Mouse (Mus musculus) forelimb bud, embryonic 11.5 days (tissue): ENCODE measurements at regions not wholly inside any gene's neighbourhood (a gene's known extent, or its start where the extent isn't known, plus 50 kb on each side); places are given as distances from the start of the nearest gene placed in this dataset.
"Not testable (repeated sequence)": the region's sequence is repeated elsewhere in the genome, so short reads cannot be mapped to it uniquely, and the experiment has no call there.

Experiments
- DNase-seq: peaks from one replicate; pipeline ENCODE4 v3.0.0-alpha.2; 2012; ENCODE audit warnings: low read depth, low spot score

- DNase-seq, result no peak
Measured at GRCm38 (mm10) chr17:42956588-42956987, 59.8 kb upstream of the Tnfrsf21 start.

GRCm38 (mm10) chr17:42954722-42955121 is 61.6 kb upstream of the Tnfrsf21 start:
- no peak for DNase-seq

- DNase-seq, result no peak
Measured at GRCm38 (mm10) chr17:42944453-42944852, 68.0 kb upstream of the Cd2ap start.

GRCm38 (mm10) chr17:42943272-42943696 is 66.8 kb upstream of the Cd2ap start:
- DNase-seq, result peak; percentile 85

- no peak for DNase-seq
Measured at GRCm38 (mm10) chr17:42939476-42939875, 63.0 kb upstream of the Cd2ap start.

- no peak for DNase-seq
Measured at GRCm38 (mm10) chr17:42938579-42938978, 62.1 kb upstream of the Cd2ap start.

GRCm38 (mm10) chr17:42937480-42937879 is 61.0 kb upstream of the Cd2ap start:
- not testable (repeated sequence) for DNase-seq

- no peak for DNase-seq
Measured at GRCm38 (mm10) chr17:42934068-42934467, 57.6 kb upstream of the Cd2ap start.

- no peak for DNase-seq
Measured at GRCm38 (mm10) chr17:42933335-42934004, 57.0 kb upstream of the Cd2ap start.

- DNase-seq, result peak; percentile 29
Measured at GRCm38 (mm10) chr17:42927320-42927719, 50.9 kb upstream of the Cd2ap start.
